Mouse (Mus musculus) olfactory bulb, adult 2 months (tissue): ENCODE measurements around the gene Npr3. TPM values are rescaled to one million over a fixed set of nuclear protein-coding genes. Genes with fewer than 3 reads are reported as not detected.
"Not testable (repeated sequence)": the region's sequence is repeated elsewhere in the genome, so short reads cannot be mapped to it uniquely, and the experiment has no call there.

ENCODE experiments used
- H3K27ac ChIP-seq: fragments of 200-500 bp; 2 replicates; pipeline ENCODE4 v1.5.1; 2012; ENCODE audit warnings: low read depth, low read length; ENCODE audit not compliant: insufficient read depth
- H3K4me1 ChIP-seq: fragments of 200-500 bp; 2 replicates; pipeline ENCODE4 v1.6.1; 2012; ENCODE audit warnings: low read length; ENCODE audit not compliant: control insufficient read depth, insufficient read depth
- H3K4me3 ChIP-seq: fragments of 200-500 bp; 2 replicates; pipeline ENCODE4 v1.5.1; 2012; ENCODE audit warnings: mild to moderate bottlenecking, low read depth, low read length, moderate library complexity; ENCODE audit not compliant: insufficient read depth
- CTCF ChIP-seq: fragments of 200-500 bp; IDR thresholded peaks from 2 replicates; pipeline ENCODE4 v1.5.1; 2012; ENCODE audit warnings: low read depth, mild to moderate bottlenecking, low read length, moderate library complexity; ENCODE audit not compliant: insufficient read depth
- POLR2A ChIP-seq: fragments of 200-500 bp; IDR thresholded peaks from 2 replicates; pipeline ENCODE4 v1.6.1; 2012; ENCODE audit warnings: mild to moderate bottlenecking, low read depth, low read length, moderate library complexity; ENCODE audit not compliant: insufficient read depth
- WGBS: fragments of 180-500 bp; shearing (Covaris S2); methylation state at CpG from one replicate; pipeline ENCODE4 v1.1.7; 2018; 5-methylcytosine and 5-hydroxymethylcytosine counted together
- polyA plus RNA-seq: library from polyadenylated mRNA; stranded (reverse); fragments of >200 nt; gene quantifications from 2 replicates; pipeline ENCODE4 v1.2.4, GENCODE M21; 2012; ENCODE audit warnings: low replicate concordance; ENCODE audit not compliant: missing spikeins, insufficient read depth, insufficient read length

The Npr3 gene
- polyA plus RNA-seq, 1 experiment, result not detected

DNA sequence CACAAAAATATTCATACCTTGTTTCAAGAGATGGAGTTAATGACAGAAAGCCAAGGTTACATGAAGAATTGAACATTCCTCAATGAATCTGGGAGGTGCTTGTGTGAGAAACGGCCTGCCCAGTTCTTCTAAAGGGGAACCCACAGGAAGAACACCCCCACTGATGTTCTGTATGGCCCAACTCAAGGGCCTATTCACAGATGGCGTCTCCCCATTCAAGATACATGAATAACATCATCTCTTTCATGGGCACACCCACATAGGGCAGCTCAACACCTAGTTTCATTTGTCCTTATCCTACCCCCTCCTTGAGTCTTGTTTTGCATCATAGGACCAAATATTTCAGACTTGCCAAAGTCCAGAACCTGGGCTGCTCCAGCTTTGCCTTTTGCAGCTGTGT, 46.8 kb downstream of the Npr3 start:
- Histone ChIP-seq H3K4me3 (no peak overlapping the region), H3K27ac (no peak overlapping the region), H3K4me1 (peaks cover 5% of the 10 kb centered on the region)
- WGBS, result 89% methylated on average over 2 of the region's 2 CpGs
- no peak for TF ChIP-seq POLR2A

DNA sequence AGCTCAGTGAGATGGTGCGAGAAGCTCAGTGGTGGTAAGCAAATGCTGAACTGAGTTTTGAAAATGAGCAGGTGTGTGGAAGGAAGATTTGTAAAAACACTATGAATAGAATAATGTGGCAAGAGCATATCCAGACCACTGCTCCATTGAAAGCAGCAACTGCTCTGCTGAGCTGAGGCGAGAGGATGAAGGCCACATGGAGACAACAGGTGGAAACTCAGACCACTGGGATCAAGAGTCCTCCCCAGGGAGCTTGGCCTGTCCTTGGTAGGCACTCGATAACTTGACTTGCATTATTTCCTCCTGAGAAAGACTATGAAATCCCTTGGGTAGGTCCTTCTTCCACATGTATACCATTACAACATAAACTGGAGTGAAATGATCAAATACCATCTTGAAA, 47.3 kb downstream of the Npr3 start:
- TF ChIP-seq POLR2A, result no peak
- no peak for TF ChIP-seq CTCF
- 96% methylated on average over 3 of the region's 3 CpGs for WGBS
- Histone ChIP-seq H3K27ac (no peak overlapping the region), H3K4me3 (no peak overlapping the region), H3K4me1 (peaks cover 5% of the 10 kb centered on the region)

DNA sequence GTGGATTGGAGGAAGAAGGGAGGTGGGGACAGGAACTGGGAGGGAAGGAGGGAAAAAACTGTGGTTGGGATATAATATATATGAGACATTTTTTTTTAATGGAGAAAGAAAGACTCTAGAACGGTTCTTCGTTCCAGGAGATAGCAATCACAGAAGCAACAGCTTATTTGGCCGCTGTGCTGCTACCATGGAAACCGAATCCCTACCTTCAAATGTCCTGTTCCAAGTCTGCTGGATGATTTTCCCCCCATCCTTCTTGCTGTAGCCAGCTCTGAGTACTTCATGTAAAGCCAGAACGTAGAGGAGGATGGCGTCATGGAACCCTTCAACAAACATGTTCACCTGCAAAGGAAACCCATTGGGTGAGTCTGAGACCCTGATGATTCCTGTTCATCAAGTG, 48.7 kb downstream of the Npr3 start:
- Histone ChIP-seq H3K4me3 (no peak overlapping the region), H3K27ac (no peak overlapping the region), H3K4me1 (peaks cover 5% of the 10 kb centered on the region)
- TF ChIP-seq CTCF, result no peak
- TF ChIP-seq POLR2A, result no peak
- 90% methylated on average over 6 of the region's 6 CpGs for WGBS

DNA sequence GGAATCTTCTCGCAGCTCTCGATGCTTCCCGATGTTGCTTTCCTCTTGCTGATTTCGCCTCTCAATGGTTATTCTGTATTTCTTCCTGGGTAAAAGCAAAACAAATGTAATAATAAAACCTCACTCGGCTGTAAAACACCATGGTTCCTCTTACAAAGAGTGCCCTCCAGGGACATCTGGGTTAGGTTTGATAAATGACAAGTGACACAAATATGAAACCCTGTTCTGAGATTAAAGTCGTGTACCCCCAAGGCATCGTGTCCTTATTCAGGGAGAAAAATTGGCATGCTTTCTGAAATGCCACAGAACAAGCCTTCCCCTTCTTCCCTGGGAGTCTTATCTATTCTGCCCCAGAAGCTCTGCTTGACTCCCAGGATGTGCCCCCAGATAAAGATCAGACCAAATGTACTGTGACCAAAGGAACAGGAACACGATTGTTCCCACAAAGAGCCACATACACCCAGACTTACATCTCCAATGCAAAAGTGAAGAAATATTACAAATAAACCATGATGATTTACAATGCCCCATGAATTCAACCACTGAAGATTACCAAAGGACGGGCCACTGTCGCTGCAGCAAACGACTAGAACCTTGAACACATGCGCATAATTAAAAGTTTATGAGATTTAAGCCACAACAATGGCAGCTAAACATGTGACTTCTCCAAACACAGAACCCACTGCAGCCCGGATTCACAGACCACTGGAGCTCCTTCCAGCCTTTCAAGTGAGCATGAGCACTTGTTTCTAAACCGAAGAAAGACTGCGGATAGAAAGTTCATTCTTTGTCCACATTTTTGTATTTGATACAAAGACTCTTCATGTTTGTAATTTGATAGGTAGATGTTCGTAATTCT, 61.7 kb downstream of the Npr3 start:
- no peaks in the 10 kb centered on the region for H3K4me1 ChIP-seq
- WGBS, result 67% methylated on average over 16 of the region's 16 CpGs
- H3K4me3 ChIP-seq, result no peak overlapping the region
- TF ChIP-seq POLR2A (no peak), CTCF (no peak)
- H3K27ac ChIP-seq, result no peak overlapping the region

DNA sequence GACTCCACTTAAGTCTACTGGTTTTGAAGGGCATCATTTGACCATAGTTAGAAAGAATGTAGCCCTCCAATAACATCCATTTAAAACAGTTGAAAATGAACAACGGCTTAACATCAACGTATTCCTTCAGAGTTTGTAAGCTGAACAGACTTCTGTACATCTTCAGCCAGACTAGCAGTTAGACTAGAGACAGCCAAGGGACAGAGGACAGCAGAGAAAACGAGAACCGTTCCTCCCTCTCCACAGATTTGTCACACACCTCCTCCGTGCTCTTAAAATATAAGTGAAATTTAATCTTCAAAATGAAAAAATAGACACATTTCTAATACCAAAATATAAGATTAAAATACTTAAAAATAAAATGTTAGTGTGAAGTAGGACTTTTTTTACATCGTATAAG, 63.0 kb downstream of the Npr3 start:
- H3K4me3 ChIP-seq, result no peak overlapping the region
- WGBS, result 88% methylated on average over 6 of the region's 6 CpGs
- no peak overlapping the region for H3K27ac ChIP-seq
- H3K4me1 ChIP-seq, result no peaks in the 10 kb centered on the region
- no peak for TF ChIP-seq POLR2A
- no peak for TF ChIP-seq CTCF

DNA sequence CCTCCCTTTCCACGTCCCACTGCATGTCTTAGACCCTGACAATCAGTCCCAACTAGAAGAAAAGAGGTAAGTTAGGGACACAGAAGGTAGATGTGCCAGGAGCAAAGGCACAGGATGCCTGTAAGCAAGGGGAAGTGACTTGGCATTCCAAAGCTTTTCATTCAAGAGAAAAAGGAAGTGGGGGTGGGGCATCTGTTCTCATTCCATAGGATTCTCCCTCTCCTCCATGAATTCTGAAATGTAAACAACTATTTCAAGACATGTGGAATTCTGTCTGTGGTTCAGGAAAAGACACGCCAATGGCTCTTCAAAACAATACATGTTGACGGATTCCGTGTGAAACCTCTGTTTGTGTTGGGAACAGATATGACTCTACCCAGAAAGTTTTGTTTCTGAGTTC, 65.3 kb downstream of the Npr3 start:
- no peak overlapping the region for H3K27ac ChIP-seq
- no peaks in the 10 kb centered on the region for H3K4me1 ChIP-seq
- H3K4me3 ChIP-seq, result no peak overlapping the region
- TF ChIP-seq POLR2A (no peak), CTCF (no peak)
- 82% methylated on average over 4 of the region's 4 CpGs for WGBS

DNA sequence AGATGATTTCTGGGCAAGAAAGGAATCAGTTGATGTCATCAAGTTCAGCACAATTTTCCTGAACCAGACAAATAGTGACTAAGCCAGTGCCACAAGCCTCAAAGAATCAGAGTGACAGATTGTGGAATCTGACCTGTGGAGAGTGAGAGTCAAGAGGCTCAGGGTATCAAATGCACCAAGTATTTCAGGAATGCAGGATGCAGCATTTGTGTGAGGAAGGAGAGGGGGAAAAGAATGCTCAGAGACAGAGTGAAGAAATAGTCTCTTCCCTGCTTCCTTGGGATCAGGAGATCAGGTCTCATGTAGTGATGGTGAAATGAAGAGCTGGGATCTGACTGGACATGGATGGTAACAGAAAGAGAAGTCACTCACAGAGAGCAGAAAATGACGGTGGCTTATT, 71.2 kb downstream of the Npr3 start:
- H3K4me3 ChIP-seq, result no peak overlapping the region
- 80% methylated on average over 1 of the region's 1 CpGs for WGBS
- no peak overlapping the region for H3K27ac ChIP-seq
- TF ChIP-seq CTCF (no peak), POLR2A (no peak)
- H3K4me1 ChIP-seq, result no peaks in the 10 kb centered on the region

DNA sequence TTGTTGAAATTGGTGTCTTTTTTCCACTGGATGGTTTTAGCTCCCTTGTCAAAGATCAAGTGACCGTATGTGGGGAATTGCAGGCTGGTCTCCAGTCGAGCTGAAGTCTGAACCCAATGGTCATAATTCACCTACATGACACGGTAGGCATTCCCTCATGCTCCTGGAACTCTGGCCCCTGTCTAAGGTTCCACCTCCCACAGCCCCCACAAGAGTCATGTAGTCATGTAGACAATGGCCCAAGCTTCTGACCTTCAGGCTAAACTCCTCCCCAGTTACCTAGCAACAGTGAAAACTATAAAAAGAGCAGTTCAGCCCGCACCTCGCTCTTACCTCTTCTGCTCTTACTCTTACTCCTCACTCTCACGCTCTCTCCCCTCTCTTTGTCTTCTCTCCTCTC, 84.7 kb downstream of the Npr3 start:
- not testable (repeated sequence) for H3K4me1 ChIP-seq, H3K27ac ChIP-seq, H3K4me3 ChIP-seq
- WGBS, result 86% methylated on average over 6 of the region's 6 CpGs

DNA sequence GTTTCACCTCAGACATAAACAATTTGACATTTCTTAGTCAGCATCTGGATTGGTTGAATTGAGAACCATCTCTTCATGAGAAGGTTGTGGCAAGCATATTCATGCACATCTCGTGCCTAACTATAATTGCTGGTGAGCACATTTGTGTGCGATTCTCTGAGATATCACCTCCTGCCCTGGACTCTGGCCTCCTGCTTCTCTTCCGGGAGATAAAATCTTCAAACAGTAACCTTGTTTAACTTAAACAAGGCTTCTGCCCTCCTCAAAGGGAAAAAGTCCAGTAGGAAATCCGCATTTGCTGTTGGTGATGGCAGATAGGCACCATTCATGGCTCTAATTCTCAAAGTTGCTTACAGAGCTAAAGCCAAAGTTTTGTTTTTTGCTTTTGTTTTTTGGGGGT, 91.5 kb downstream of the Npr3 start:
- Histone ChIP-seq H3K27ac (no peak overlapping the region), H3K4me3 (no peak overlapping the region), H3K4me1 (no peaks in the 10 kb centered on the region)
- WGBS, result 86% methylated on average over 4 of the region's 4 CpGs
- no peak for TF ChIP-seq CTCF
- TF ChIP-seq POLR2A, result no peak

DNA sequence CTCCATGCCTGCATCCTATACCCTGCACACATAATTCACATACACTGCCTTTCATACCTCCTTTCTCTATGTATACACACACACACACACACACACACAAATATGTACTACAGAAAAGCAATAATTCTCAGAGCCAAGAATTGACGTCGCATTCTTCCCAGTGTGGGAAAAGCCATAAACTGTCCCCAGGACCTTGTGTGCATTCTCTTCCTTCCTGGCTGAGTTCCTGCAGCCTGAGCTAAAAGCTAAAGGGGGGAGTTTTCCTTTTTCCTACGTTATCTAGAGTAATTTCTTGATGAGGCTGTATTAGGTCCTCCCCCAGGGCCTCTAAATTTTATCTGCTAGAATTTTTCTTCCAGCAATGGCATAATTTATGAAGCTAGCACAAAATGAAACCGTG, 103.5 kb downstream of the Npr3 start:
- Histone ChIP-seq H3K27ac (no peak overlapping the region), H3K4me3 (no peak overlapping the region), H3K4me1 (peaks cover 5% of the 10 kb centered on the region)
- WGBS, result 71% methylated on average over 4 of the region's 4 CpGs
- no peak for TF ChIP-seq POLR2A
- TF ChIP-seq CTCF, result no peak
